Mouse (Mus musculus) gastrocnemius, adult 8-10 months (tissue): ENCODE results near the gene Opa1. TPM values are rescaled to one million over a fixed set of nuclear protein-coding genes. Genes with fewer than 3 reads are reported as not detected.

Experiments
- DNase-seq, 2 experiments: peaks; one replicate each; pipeline ENCODE4 v3.0.0; 2022; ENCODE audit warnings: low spot score in 2 of 2
- total RNA-seq, 4 experiments: library from RNA; stranded (reverse); gene quantifications; 2 replicates each; pipeline ENCODE4 v1.2.4; 2022

Gene Opa1
- total RNA-seq, 4 experiments from 2014 or later: 73.2 to 92.0 (median 83.4) TPM

GRCm38 (mm10) chr16:29687987-29688885, 109.1 kb downstream of the Opa1 start:
- no peak for DNase-seq

- no peak for DNase-seq
These were observed 110.2 kb downstream of the Opa1 start for GRCm38 (mm10) chr16:29689187-29689819.

GRCm38 (mm10) chr16:29693025-29693682, 114.0 kb downstream of the Opa1 start:
- no peak for DNase-seq

GRCm38 (mm10) chr16:29693791-29694419, 114.8 kb downstream of the Opa1 start:
- no peak for DNase-seq

GRCm38 (mm10) chr16:29694420-29694959, 115.4 kb downstream of the Opa1 start:
- no peak for DNase-seq

Other genes with a start within 250 kb of the Opa1 start
- gene Atp13a5, start 200.6 kb upstream of the Opa1 start, total RNA-seq: 1 to 10 TPM; 4.2 to 7.6 (median 6.1) TPM
- not detected for gene Atp13a4, start 34.5 kb upstream of the Opa1 start, total RNA-seq